8 mouse cellular contexts compared by ENCODE assay signal in the genomic region with DNA sequence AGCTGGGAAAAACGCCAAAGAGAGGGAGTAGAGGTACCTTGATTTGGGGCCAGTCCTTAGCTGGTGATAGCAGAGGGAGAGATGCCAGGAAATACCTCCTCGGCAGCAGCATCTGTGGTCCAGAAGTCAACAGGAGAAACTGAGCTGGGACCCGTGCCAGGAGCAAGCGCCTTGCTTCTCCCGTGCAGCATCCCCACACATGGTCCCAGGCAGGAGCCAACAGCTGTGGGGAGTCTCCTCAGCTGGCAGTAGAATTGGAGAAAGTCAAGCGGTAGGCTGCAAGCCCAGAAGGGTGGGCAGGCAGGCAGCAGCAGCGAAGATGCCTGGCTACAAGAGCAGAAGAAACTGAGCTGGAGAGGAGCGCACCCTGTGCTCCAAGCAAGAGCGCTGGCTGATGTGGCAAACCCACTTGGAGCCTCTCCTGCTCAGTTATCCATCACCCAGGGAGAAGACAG. TPM values are rescaled to one million over a fixed set of nuclear protein-coding genes. Genes with fewer than 3 reads are reported as not detected.
A peak's percentile ranks its signal among the peaks of the same experiment; 100 is the strongest.
DNase-seq lines count a peak whose midpoint lies in the region; ATAC-seq and TF ChIP-seq lines count a peak whose summit lies in the region.

A gene (minus strand): TSS at position 427 of the 455 bp plus-strand sequence.

- ATAC-seq in intestine, postnatal 0 days = no peak
- ATAC-seq in midbrain, embryonic 11.5 days (ENCODE audit: low FRiP score) = no peak

- TF ChIP-seq CTCF in intestine, postnatal 0 days (IDR thresholded peaks at IDR 0.05; ENCODE audit: low read depth) = no peak
- TF ChIP-seq CTCF in small intestine, adult 2 months (IDR thresholded peaks at IDR 0.05; ENCODE audit: extremely low read depth, insufficient read length, insufficient replicate concordance, low read depth, low read length) = no peak

- no peaks in the 10 kb centered on the region for H3K36me3 ChIP-seq in intestine, postnatal 0 days (ENCODE audit: control insufficient read depth, insufficient read depth)
- H3K36me3 ChIP-seq in midbrain, embryonic 11.5 days (ENCODE audit: control insufficient read depth, insufficient read depth, low read length) = no peaks in the 10 kb centered on the region
- no peaks in the 10 kb centered on the region for H3K36me3 ChIP-seq in small intestine, adult 2 months (ENCODE audit: control insufficient read depth, insufficient read depth, low read length)

- H3K4me1 ChIP-seq in intestine, postnatal 0 days (replicated peaks; ENCODE audit: control insufficient read depth, insufficient read depth, low read length) = no peaks in the 10 kb centered on the region
- peaks cover 15% of the 10 kb centered on the region for H3K4me1 ChIP-seq in midbrain, embryonic 11.5 days (ENCODE audit: control insufficient read depth, insufficient read depth, low read length)
- H3K4me1 ChIP-seq in small intestine, adult 2 months (ENCODE audit: control insufficient read depth, insufficient read depth, insufficient read length, low read length) = peaks cover 4% of the 10 kb centered on the region

- H3K4me3 ChIP-seq in intestine, postnatal 0 days (ENCODE audit: low read depth, low read length) = peak within 1 kb of the TSS; percentile 49
- H3K4me3 ChIP-seq in midbrain, embryonic 11.5 days (ENCODE audit: low read depth, low read length) = peak within 1 kb of the TSS; percentile 57
- H3K4me3 ChIP-seq in small intestine, adult 2 months (ENCODE audit: low read depth, low read length) = peak within 1 kb of the TSS; percentile 38

- DNase-seq in adrenal gland, postnatal 36 days = peak; percentile 21 to 37
- peak; percentile 51 for DNase-seq in embryo, embryonic 11 days
- DNase-seq in gastrocnemius, postnatal 4 days (ENCODE audit: low spot score in 2 of 2) = peak; percentile 50 to 72
- peak; percentile 96 for DNase-seq in left cerebral cortex, postnatal 4 days
- DNase-seq in midbrain, embryonic 11.5 days (ENCODE audit: low spot score, missing footprints) = peak; percentile 91
- no peak for DNase-seq in spleen, postnatal 14 days (ENCODE audit: low spot score in 2 of 2)

- no peak within 1 kb of the TSS for H3K27ac ChIP-seq in intestine, postnatal 0 days (ENCODE audit: low read depth, low read length)
- H3K27ac ChIP-seq in midbrain, embryonic 11.5 days (ENCODE audit: low read depth, low read length) = no peak within 1 kb of the TSS
- no peak within 1 kb of the TSS for H3K27ac ChIP-seq in small intestine, adult 2 months (ENCODE audit: insufficient read depth, low read depth, low read length)

- intact Hi-C loops in left cerebral cortex, postnatal 4 days (cut with DNase I) = loop anchor here (5.0 kb wide), 1 partner anchor 211 kb away; no protein-coding TSS in a partner anchor

- TF ChIP-seq POLR2A in small intestine, adult 2 months (IDR thresholded peaks at IDR 0.05; ENCODE audit: low read depth, low read length) = no peak

- WGBS in intestine, postnatal 0 days = 8% methylated on average over 9 of the region's 9 CpGs
- 5% methylated on average over 9 of the region's 9 CpGs for WGBS in midbrain, embryonic 11.5 days
- 6% methylated on average over 9 of the region's 9 CpGs for WGBS in small intestine, adult 2 months

- H3K27me3 ChIP-seq in intestine, postnatal 0 days (replicated peaks; ENCODE audit: control insufficient read depth, insufficient read depth, low read length) = peaks cover 32% of the 10 kb centered on the region
- H3K27me3 ChIP-seq in midbrain, embryonic 11.5 days (ENCODE audit: control insufficient read depth, insufficient read depth, low read length) = peaks cover 44% of the 10 kb centered on the region
- H3K27me3 ChIP-seq in small intestine, adult 2 months (ENCODE audit: control insufficient read depth, insufficient read depth, low read length) = peaks cover 25% of the 10 kb centered on the region

- H3K9me3 ChIP-seq in intestine, postnatal 0 days (ENCODE audit: control insufficient read depth) = no peaks in the 10 kb centered on the region
- H3K9me3 ChIP-seq in midbrain, embryonic 11.5 days (ENCODE audit: control insufficient read depth, low read length) = no peaks in the 10 kb centered on the region

- H3K9ac ChIP-seq in intestine, postnatal 0 days (ENCODE audit: low read depth, low read length) = no peak within 1 kb of the TSS
- H3K9ac ChIP-seq in midbrain, embryonic 11.5 days (ENCODE audit: low read length) = no peak within 1 kb of the TSS; the same call in 1 of the 2 replicates

- peak within 1 kb of the TSS; percentile 86 for H3K4me2 ChIP-seq in intestine, postnatal 0 days (replicated peaks; ENCODE audit: low read depth)
- H3K4me2 ChIP-seq in midbrain, embryonic 11.5 days = peak within 1 kb of the TSS; percentile 95

RNA-seq across cellular contexts. Expression of the gene that starts here (rescaled TPM):
- total RNA-seq in adrenal gland, postnatal 36 days (2021) = under 1 TPM; 0.26 to 0.63 TPM
- under 1 TPM; 0.08 to 0.10 TPM for total RNA-seq in gastrocnemius, postnatal 4 days (2021)
- polyA plus RNA-seq in intestine, postnatal 0 days (2015; fragmentation: Nextera tagmentation; extraction: Ambion mirVana) = 0.48 and 1.0 TPM in 2 replicates
- total RNA-seq in left cerebral cortex, postnatal 4 days (2021) = 10 to 100 TPM; 27.9 to 31.8 TPM
- 0.05 TPM in 1 of 2 replicates, not detected in the other for polyA plus RNA-seq in midbrain, embryonic 11.5 days (2014; fragmentation: Nextera tagmentation; extraction: Ambion mirVana)
- polyA plus RNA-seq in small intestine, adult 2 months (2012; rRNA removed) = 0.63 and 0.83 TPM in 2 replicates

Comparison
In these comparisons a context has a peak if more than half of its experiments do, and no peak if none do; other contexts are left out.
1. RNA of the gene that starts here (total RNA-seq): 27.9 to 31.8 TPM in left cerebral cortex, postnatal 4 days; 0.26 to 0.63 TPM in adrenal gland, postnatal 36 days and 0.08 to 0.10 TPM in gastrocnemius, postnatal 4 days; every median in the first group is over 10 times any median in the second.
2. Peak in DNase-seq in adrenal gland, postnatal 36 days; RNA of the gene not detected or under 1 TPM.
3. Peak in DNase-seq in gastrocnemius, postnatal 4 days; RNA of the gene not detected or under 1 TPM.
4. Peak in DNase-seq, H3K4me3 ChIP-seq and H3K4me2 ChIP-seq in midbrain, embryonic 11.5 days; RNA of the gene not detected or under 1 TPM.
5. DNase-seq: peak in embryo, embryonic 11 days (single experiment) and left cerebral cortex, postnatal 4 days (single experiment); none in spleen, postnatal 14 days (0 of 2).
6. Peak in every context shown above with its lines, with median percentiles within 50 percentile points of each other: H3K4me3 ChIP-seq.